Mouse (Mus musculus): ENCODE data around the gene Gpr162.

GRCm38 (mm10) chr6:124885956-124886381, 22.2 kb upstream of the Gpr162 start:
- TF ChIP-seq POLR2A (IDR thresholded peaks at IDR 0.05; ENCODE audit: low read depth, low read length) (no peak), CTCF (conservative IDR thresholded peaks at IDR 0.05; ENCODE audit: insufficient read depth, insufficient read length, low read depth, low read length) (no peak)

All from kidney, adult 2 months (tissue).